Mouse (Mus musculus): Measurements from ENCODE around the gene Sptssa.
A peak's percentile ranks its signal among the peaks of the same experiment; 100 is the strongest.
"Not testable (repeated sequence)": the region's sequence is repeated elsewhere in the genome, so short reads cannot be mapped to it uniquely, and the experiment has no call there.

Sptssa gene

DNA sequence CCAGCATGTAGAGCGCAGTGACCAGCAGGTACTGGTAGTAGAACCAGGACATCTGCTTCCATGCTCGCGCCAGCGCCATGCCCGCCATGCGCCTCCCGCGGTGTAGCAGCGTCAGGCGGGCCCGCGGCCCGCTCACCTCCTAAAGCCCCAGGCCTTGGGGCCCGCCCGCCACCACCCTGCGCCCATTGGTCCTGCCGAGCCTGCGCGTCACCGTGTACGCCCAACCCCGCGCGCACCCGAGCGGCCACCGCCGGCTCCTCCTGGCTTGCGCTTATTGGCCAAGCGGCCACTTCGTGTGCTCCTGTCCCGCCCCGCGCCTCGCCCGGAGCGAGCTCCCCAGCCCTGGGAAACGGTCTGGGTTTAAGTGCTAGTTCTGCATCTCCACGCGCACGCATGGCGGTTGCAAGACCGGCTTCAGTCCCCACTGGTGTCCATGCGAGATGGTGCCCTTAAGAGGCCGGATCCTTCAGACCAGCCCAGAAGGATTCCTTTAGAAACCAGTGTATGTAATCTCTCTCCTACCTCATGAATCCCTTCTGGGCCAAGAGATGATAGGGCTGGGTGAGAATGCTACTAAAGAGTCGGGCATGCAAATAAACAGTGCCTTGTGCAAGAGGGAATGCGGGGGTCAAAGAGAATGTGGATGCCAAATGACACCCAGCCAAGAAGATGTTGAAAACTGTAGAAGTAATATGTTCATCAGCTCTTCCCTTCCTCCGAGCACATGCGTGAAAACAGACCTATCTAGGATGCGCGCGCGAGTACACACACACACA, at the start of gene Sptssa:
Sptssa (minus strand) TSS at position 178 of the 776 bp plus-strand sequence.
- peak; percentile 94 for DNase-seq (ENCODE audit: low read depth)

DNA sequence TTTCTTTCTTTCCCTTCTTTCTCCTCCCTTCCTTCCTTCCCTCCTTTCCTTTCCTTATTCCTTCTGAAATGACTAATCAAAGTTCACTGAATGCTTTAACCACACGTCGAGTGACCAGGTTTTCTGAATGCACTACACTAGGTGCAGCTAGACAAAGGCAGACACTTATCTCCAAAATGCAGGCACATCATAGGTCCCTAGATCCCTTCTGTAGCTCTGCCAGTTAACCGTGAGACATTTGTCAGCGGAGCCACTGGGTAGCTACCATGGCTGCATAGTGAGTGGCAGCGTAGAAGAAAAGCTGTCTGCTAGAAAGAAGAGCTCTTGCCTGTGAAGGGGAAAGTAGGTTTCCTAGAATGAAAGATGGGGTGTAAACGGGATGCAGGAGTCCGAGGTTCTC, 43.0 kb upstream of the Sptssa start:
- no peak for DNase-seq (ENCODE audit: low read depth)

DNA sequence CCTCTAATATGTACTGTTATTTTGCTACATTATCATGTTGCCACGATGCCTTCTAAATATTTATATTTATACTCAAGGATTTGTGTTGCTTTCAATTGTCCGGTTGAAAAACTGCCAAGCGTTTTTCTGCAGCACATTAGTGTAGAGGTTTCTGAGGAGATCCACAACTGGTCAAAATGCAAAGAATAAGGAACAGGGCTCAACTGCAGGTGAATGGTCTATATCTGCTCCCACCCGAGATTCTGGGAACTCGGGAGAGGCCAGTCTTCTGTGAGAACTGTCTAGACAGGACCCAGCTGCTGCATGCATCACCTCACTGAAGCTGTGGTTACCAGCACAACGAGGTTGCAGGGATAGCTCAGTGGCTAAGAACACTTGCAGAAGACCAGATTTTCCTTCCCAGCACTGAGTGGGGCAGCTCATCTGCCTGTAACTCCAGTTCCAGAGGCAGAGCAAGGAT, 41.4 kb upstream of the Sptssa start:
- peak; percentile 28 for DNase-seq (ENCODE audit: low read depth)

DNA sequence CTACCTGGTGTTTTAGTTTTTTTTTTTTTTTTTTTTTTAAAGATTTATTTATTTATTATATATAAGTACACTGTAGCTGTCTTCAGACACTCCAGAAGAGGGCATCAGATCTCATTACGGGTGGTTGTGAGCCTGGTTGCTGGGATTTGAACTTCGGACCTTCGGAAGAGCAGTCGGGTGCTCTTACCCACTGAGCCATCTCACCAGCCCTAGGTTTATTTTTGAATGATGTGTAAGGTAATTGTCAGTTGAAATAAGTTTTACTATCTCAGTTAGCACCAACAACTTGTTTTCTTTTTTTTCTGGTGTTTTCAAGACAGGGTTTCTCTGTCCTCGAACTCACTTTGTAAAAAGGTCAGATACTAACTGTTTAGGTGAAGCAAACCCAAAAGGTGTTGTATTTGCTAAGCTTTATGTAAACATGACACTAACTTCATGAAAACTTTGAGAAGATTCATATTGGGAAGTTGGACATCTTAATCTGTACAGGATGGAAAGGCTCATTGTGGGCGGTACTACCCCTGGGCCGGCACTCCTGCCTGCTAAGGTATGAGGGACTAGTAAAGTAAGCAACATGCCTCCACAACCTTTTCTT, 40.7 kb upstream of the Sptssa start:
- DNase-seq (ENCODE audit: low read depth): peak; percentile 78

DNA sequence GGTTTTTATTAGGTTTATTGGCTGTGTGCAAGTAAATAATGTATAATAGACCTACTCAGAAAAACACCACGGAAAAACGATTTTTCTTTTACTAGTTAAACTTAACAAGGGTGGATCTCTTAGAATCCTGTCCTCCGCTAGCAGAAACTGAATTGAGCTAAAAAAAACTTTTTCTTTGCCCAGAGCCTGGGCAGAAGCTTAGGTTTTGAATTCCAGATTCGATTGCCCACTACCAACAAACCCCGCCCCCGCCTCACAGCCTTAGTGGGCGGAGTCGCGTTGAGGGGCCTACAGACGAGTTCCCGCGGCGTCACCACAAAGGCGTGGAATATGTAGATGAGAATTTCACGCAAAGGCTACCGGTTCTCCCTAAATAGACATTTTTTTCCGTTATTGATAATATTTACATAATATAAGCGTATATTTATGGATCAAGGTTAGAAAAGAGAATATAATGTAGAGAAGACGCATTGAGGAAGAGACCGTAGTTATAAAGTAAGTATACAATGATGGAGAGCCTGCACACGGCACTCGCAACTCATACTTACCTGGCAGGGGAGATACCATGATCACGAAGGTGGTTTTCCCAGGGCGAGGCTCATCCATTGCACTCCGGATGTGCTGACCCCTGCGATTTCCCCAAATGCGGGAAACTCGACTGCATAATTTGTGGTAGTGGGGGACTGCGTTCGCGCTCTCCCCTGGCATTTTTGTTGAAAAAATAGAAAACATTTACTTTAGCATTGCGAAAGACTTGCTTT, 40.0 kb upstream of the Sptssa start:
- DNase-seq (ENCODE audit: low read depth): peak; percentile 98

DNA sequence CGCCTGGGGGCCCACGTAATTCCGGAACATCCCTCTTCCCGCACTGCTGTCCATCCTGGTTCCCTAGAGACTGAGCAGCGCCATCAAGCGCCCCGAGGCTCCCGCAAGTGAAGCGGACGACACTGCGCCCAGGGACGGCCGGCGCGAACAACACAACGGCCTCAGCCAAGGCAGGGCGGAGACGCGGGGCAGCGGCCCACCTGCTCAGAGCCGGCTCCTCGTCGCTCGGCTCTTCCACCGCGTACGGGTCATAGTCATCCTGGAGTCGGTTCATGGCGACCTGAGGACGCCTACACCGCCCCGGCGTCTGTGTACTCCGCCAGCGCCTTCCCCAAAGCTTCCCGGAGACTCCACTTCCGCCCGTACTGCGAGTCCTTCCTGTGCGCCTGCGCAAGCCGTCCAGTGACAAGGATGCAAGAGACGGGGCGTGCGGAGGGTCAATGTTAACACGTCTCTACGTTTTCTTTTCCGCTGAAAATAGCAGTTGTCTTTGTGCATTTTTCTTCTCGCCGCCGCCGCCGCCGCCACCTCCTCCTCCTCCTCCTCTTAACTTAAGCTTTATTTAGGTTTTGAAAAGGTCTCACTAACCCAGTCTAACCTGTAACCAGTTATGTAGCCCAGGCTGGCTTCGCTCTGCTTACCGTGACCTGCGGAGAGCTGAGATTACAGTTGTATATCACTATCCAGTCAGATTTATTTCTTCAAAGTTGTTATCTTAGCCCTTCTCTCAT, 39.3 kb upstream of the Sptssa start, which contains the start of gene Eapp:
Eapp (minus strand) TSS at position 387 of the 731 bp plus-strand sequence.
- DNase-seq (ENCODE audit: low read depth): peak; percentile 95

DNA sequence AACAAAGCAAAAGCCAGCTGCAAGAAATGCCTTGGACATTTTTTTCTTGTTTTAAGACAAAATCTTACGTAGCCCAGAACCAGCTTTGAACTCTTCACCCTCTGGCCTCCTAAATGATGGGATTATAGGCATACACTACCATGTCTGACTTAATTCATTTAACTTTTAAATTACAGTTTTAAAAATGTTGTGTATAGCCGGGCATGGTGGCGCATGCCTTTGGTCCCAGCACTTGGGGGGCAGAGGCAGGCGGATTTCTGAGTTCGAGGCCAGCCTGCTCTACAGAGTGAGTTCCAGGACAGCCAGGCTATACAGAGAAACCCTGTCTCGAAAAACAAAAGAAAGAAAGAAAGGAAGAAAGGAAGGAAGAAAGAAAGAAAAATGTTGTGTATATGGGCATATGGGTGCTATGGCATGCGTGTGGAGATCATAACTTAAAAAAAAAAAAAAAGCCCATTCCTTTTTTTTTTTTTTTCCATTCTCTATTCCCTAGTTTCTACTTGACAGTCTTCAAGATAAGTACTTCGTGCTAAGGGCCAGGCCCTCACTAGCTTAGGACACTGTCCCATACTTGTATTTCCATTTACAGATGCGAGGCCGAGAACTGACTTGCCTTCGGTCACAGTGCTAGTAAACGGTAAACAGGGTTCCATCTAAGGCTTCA, 38.6 kb upstream of the Sptssa start:
- DNase-seq (ENCODE audit: low read depth): no peak

DNA sequence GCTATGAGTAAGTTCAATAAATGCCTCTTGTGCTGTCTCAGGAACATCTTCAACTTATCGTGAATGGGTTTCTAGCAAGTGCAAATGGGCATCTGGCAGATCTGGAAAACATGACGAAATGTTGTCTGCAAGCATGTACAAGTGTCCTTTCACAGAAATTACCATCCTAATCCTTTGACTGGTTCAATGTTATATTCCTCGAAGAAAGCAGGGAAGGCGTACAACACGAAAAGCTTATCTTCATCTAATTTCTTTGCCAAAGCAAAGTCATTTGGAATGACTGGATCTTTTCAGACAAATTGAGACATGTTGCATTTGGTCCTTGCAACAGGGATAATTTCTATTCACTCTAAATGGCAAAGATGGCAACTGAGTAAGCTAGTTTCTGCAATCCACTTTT, 32.7 kb upstream of the Sptssa start:
- DNase-seq (ENCODE audit: low read depth): no peak

DNA sequence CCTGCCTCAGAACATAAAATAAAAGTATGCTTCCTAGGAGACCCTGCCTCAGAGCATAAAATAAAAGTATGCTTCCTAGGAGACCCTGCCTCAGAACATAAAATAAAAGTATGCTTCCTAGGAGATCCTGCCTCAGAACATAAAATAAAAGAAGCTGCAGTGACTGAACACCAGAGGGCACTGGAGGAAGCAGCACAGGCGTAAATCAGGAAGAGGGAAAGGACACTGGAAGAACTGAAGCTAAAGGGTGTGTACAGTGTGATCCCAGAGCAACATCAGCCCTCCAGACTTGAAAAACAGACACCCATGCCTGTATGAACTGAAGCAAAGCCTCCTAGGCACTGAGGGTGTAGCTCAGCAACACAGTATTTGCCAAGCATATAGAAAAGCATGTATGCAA, 26.8 kb upstream of the Sptssa start:
- peak; percentile 26 for DNase-seq (ENCODE audit: low read depth)

DNA sequence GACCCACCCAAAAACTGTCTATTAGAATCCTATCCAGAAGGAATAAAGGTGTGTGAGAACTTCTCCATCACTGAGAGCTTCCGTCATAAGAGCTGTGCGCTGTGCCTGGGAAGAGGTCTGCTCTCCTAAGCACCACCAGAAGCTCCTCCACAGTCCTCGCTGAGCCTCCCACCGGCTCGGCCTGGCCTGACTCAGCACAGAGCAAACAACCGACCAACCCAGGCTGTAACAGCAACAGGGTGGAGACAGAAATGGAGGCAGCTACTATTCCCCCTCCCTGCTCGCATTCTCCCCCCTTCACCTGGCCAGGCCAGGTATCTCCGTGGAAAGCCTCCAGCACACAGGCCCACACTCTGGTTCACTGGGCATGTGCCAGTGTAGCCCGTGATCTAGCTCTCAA, 20.3 kb upstream of the Sptssa start:
- no peak for DNase-seq (ENCODE audit: low read depth)

DNA sequence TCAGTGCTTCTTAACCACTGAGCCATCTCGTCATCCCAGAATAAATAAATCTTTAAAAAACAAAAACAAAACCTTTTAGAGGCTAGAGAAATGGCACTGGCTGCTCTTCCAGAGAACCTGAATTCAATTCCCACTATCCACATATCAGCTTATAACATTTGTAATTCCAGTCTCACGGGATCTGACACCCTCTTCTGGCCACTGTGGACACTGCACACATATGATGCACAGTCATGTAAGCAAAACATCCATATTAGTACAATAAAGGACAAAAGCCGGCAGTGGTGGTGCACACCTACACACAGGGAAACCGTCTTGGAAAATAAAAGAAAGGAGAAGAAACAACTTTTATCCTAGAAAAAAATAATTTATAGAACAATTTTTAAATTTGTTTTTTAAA, 19.0 kb upstream of the Sptssa start:
- no peak for DNase-seq (ENCODE audit: low read depth)

DNA sequence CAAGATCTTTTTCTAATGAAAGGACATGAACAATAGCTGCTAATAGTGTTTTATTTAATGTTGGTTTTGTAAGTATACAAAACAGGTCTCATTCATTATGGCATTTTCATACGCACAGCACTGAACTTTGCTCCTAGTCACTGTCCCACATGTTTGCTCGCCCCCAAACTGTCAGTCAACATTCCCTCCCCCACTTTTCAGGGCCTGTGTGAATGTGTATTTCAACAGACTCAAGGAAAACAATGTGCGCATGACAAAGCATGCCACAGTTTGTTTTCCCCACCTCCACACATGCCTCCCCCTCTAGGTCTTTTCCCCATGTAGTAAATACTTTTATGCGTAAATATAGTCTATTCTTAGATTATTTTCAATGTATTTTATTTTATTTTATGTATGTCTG, 14.9 kb upstream of the Sptssa start:
- DNase-seq (ENCODE audit: low read depth): no peak

DNA sequence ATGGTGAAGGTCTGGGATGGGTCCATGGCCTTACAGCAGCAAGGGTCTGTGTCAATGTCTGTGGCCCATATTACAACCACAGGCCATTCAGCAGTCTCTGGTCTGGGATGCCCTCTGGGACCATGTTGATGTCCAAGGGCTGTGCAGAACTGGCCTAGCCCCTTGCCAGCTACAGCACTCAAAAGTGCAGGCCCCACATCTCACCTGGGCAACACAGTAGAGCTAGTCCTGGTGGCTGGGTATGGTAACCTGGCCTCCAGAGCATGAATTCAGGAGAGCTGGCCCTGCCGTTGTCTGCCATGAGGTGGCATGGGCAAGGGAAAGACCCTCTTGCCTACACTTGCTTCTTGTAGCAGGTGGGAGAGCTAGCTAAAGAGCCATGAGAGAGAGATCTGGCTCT, 11.8 kb upstream of the Sptssa start:
- no peak for DNase-seq (ENCODE audit: low read depth)

DNA sequence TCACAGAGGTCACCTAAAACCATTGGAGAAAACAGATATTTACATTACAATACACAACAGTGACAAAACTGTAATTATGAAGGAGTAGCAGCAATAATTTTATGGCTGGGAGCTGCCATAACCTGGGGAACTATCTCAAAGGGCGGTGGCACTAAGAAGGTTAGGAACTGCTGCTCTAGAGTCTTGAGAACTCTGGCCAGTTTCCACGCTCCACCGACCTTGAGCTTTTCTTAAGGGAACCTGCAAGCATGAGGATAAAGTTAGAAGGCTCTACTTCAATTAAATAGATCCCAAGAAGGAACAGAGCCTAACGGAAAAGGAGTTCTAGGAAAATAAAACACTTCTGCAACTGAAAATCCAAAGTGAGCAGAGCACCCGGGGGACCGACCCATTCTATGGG, 9.2 kb upstream of the Sptssa start:
- no peak for DNase-seq (ENCODE audit: low read depth)

DNA sequence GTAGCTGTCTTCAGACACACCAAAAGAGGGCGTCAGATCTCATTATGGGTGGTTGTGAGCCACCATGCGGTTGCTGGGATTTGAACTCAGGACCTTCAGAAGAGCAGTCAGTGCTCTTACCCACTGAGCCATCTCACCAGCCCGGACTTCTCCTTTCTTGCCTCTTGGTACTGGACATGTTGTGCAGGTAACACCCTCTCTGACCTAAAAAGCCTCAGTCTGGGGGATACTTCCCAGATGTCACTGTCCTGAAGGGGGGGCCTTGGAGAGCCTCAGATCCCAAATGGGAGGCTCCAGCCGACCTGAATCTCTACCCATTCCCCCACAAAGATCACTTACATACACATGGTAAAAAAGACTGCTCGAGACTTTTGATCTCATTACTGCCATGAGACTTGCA, 5.1 kb upstream of the Sptssa start:
- DNase-seq (ENCODE audit: low read depth): not testable (repeated sequence)

DNA sequence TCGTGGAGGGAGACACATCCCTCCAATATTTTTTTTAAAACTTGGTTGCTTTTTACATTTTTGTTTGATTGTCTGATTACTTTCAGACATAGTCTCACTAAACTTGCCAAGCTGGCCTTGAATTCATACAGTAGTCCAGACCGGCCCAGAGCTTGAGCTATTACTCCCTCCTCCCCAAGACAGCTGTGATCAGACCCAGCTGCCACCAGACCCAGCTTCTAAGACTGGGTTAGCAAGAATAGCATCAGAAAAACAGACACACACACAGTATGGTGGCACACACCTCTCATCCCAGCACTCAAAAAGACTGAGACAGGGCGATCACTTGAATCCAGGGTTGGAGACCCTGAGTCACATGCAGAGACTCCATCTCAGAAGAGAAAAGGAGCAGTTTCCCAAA, 3.5 kb upstream of the Sptssa start:
- no peak for DNase-seq (ENCODE audit: low read depth)

DNA sequence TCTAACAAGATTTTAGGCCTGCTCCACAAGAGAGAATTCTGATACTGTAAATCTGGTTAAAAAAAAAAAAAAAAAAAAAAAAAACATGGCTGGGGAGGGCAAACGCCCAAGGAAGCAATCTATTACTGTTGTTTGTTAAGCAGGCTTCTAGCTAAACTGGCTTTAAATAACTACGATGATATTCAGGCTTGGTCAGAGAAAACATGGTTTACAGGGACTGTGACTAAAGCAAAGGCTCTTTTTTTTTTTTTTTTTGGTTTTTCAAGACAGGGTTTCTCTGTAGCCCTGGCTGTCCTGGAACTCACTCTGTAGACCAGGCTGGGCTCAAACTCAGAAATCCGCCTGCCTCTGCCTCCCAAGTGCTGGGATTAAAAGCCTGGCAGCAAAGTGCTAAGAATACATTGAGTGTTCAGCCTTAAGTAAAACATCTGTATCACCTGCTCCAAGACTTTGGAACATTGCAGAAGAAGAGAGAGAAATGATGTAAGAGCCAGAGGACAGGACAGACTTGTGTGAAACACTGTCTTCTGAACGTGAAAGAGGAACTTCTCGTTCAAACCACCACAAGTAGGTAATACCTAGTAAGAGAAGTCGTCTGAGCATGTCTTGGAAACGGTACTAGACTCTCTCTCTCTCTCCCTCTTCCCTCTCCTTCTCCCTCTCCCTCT, 2.2 kb upstream of the Sptssa start:
- no peak for DNase-seq (ENCODE audit: low read depth)

DNA sequence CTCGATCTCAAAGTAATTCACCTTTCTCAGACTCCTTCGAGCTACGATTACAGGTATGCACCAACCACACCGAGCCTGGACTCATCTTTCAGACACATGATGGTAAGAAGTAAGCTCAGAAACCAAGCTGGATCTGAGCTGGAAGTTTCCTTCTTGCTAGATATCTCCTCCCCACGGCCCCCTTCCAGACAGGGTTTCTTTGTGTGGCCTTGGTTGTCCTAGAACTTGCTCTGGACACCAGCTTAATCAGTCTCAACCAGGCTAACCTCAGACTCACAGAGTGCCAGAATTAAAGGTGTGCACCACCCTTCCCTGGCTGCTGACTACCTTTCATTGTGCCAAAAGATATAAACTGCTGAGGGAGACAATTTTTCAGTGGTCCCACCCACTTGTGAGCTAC, 1.6 kb upstream of the Sptssa start:
- DNase-seq (ENCODE audit: low read depth): no peak

DNA sequence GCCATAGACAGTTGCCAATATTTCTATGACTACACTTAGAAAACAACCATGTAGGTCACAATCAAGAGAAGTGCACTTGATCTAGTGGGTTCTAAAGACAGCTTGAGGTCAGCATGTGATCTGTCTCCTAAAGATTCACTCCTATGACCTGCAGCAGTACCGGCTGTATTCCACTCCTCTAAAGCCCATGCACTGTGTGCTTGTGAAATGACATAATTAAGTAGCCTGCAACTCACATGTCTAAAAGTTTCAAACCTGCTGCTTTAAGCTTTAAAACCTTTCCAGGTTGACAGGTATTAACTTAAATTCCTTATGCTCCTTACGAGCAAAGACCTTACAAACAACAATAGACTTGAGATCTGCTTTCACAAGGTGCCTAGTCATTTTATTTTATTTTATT, 853 bp upstream of the Sptssa start:
- DNase-seq (ENCODE audit: low read depth): peak; percentile 18

DNA sequence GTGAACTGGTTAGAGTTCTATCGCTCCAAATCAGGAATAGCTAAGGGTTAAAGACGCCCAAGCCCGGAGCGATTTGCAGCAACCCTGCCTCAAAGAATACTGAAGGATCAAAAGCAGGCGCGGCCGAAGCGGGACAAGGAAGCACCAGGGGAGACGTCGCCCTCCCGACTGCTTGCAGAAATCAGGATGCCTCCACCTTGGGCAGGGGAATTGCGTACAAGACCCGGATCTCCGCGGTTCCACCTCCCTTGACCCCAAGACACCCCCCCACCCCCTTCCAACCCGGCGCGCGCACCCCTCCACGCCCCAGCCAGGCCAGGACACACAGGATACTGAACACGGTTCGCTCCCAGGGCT, 356 bp downstream of the Sptssa start:
- no peak for DNase-seq (ENCODE audit: low read depth)
